Mouse (Mus musculus) liver, embryonic 15.5 days (tissue): ENCODE measurements around the gene Pgk1. TPM values are rescaled to one million over a fixed set of nuclear protein-coding genes. Genes with fewer than 3 reads are reported as not detected.

Experiments
- ATAC-seq: fragments of 200-750 bp; cut with Nextera tagmentation; 2 replicates; pipeline ENCODE4 v1.8.0; 2017; ENCODE audit warnings: moderate number of reproducible peaks, mild to moderate bottlenecking, moderate library complexity; ENCODE audit not compliant: insufficient read depth
- H3K27ac ChIP-seq: fragments of 300-500 bp; sonication (generic); replicated peaks from 2 replicates; pipeline ENCODE4 v1.5.1; 2015; ENCODE audit warnings: mild to moderate bottlenecking, inconsistent platforms
- H3K27me3 ChIP-seq: fragments of 300-500 bp; sonication (generic); 2 replicates; pipeline ENCODE4 v1.6.1; 2015; ENCODE audit warnings: mild to moderate bottlenecking, inconsistent platforms
- H3K36me3 ChIP-seq: fragments of 300-500 bp; sonication (generic); replicated peaks from 2 replicates; pipeline ENCODE4 v1.6.1; 2015; ENCODE audit warnings: moderate library complexity, mild to moderate bottlenecking, inconsistent platforms
- H3K4me1 ChIP-seq: fragments of 300-500 bp; sonication (generic); replicated peaks from 2 replicates; pipeline ENCODE4 v1.6.1; 2015; ENCODE audit warnings: inconsistent platforms
- H3K4me2 ChIP-seq: fragments of 300-500 bp; sonication (generic); 2 replicates; pipeline ENCODE4 v1.6.1; 2015; ENCODE audit warnings: moderate library complexity, mild to moderate bottlenecking, inconsistent platforms
- H3K4me3 ChIP-seq: fragments of 300-500 bp; sonication (generic); replicated peaks from 2 replicates; pipeline ENCODE4 v1.5.1; 2015; ENCODE audit warnings: mild to moderate bottlenecking, inconsistent platforms
- H3K9ac ChIP-seq: fragments of 300-500 bp; sonication (generic); 2 replicates; pipeline ENCODE4 v1.6.1; 2015; ENCODE audit warnings: moderate library complexity, mild to moderate bottlenecking, inconsistent platforms
- H3K9me3 ChIP-seq: fragments of 300-500 bp; sonication (generic); replicated peaks from 2 replicates; pipeline ENCODE4 v1.6.1; 2016; ENCODE audit warnings: inconsistent platforms
- WGBS: fragments of 180-500 bp; shearing (Covaris S2); methylation state at CpG from one replicate; pipeline ENCODE4 v1.1.7; 2015; ENCODE audit warnings: mixed read lengths; ENCODE audit not compliant: insufficient replicate concordance; 5-methylcytosine and 5-hydroxymethylcytosine counted together
- polyA plus RNA-seq: library from polyadenylated mRNA; unstranded; fragments of >200 nt; fragmentation: Nextera tagmentation; extraction: Ambion mirVana; gene quantifications from 2 replicates; pipeline ENCODE4 v1.2.1, GENCODE M21; 2015

Gene Pgk1
- polyA plus RNA-seq, result 163 and 170 TPM in 2 replicates

- Histone ChIP-seq H3K9ac (peak within 1 kb of the TSS; percentile 59), H3K27ac (peak within 1 kb of the TSS; percentile 84), H3K27me3 (0 out of 2 replicates have a peak, but pooled peaks cover 3% of the 10 kb centered on the region), H3K4me2 (peak within 1 kb of the TSS; percentile 73), H3K9me3 (no peaks in the 10 kb centered on the region), H3K4me1 (peaks cover 19% of the 10 kb centered on the region), H3K36me3 (no peaks in the 10 kb centered on the region), H3K4me3 (peak within 1 kb of the TSS; percentile 63)
- WGBS, result 11% methylated on average over 54 of the region's 55 CpGs
- ATAC-seq, result peak; percentile 97
Measured at GRCm38 (mm10) chrX:106186713-106187649, at the start of gene Pgk1. Gene Pgk1, plus strand, starts transcription at chrX:106187100.

DNA sequence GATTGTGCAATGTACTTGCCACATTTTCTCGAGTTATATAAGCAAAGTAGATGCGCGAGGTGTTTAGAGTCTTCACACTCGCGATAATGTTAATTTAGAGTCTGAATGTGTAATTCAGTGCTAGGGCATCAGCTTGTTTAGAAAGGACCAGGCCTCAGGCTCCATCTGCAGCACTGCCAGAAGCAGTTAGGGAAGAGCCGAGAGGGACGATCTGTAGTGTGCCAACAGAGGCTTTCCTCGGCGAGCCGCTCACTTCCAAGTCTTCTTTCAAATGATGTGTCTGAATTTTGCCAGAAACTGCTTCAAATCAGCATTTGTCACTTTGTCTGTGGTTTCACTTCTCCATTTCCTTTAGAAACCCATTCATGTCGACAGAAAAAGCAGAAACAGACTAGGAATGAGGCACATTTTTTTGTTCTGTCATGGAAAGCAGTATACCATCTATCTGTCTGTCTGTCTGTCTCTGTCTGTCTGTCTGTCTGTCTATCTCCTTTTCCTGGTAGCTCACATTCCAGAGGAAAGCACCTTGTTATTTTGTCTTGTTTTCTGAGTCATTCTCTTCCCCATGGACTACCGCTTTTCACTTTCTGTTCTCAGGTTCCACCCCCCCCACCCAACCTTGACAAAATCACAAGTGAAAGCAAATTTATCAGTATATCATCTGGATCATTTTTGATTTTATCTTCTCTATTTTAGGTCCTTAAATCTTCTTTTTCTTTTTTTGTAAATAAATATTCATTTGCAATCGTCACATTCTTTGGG is 47.4 kb upstream of the Pgk1 start:
- Histone ChIP-seq H3K9me3 (no peaks in the 10 kb centered on the region), H3K4me3 (no peak overlapping the region), H3K4me2 (no peak overlapping the region), H3K9ac (no peak overlapping the region), H3K27me3 (no peaks in the 10 kb centered on the region), H3K4me1 (peaks cover 11% of the 10 kb centered on the region), H3K36me3 (no peaks in the 10 kb centered on the region), H3K27ac (no peak overlapping the region)
- 49% methylated on average over 13 of the region's 13 CpGs for WGBS
- no peak for ATAC-seq

DNA sequence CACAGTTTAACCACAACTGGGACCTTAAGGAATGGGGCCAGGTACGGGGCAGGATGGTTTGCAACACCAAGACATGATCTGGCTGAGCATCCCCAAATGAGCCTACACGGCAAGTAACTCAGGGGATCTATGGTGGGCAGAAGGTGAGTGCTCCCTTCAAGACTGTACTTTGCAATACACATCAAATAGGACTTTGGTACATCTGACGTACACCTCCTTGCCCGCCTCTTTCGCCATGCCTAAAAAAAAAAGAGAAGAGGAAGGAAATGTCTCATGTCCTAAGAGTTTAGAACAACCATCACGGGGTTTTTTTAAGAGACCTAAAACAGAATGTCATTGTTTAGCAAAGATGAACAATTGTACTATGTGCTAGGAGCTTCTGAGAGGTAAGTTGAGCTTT is 44.0 kb upstream of the Pgk1 start, which contains the start of gene Tlr13:
TSS of gene Tlr13 (plus strand) at position 269 of the 400 bp plus-strand sequence.
- no peak for ATAC-seq
- Histone ChIP-seq H3K4me2 (no peak within 1 kb of the TSS), H3K9me3 (no peaks in the 10 kb centered on the region), H3K9ac (no peak within 1 kb of the TSS), H3K27ac (no peak within 1 kb of the TSS), H3K4me3 (no peak within 1 kb of the TSS), H3K27me3 (no peaks in the 10 kb centered on the region), H3K36me3 (no peaks in the 10 kb centered on the region), H3K4me1 (no peaks in the 10 kb centered on the region)
- WGBS, result 60% methylated on average over 6 of the region's 6 CpGs

GRCm38 (mm10) chrX:106148185-106148584 is 38.7 kb upstream of the Pgk1 start:
- 61% methylated on average over 1 of the region's 1 CpGs for WGBS
- H3K4me2 ChIP-seq, result no peak overlapping the region

GRCm38 (mm10) chrX:106149460-106149859 is 37.4 kb upstream of the Pgk1 start:
- H3K36me3 ChIP-seq, result no peaks in the 10 kb centered on the region
- H3K4me3 ChIP-seq, result no peak overlapping the region
- H3K4me1 ChIP-seq, result peaks cover 4% of the 10 kb centered on the region; the same call in 1 of the 2 replicates
- no peak for ATAC-seq
- no peak overlapping the region for H3K9ac ChIP-seq
- 45% methylated on average over 3 of the region's 3 CpGs for WGBS
- H3K4me2 ChIP-seq, result no peak overlapping the region
- no peak overlapping the region for H3K27ac ChIP-seq
- no peaks in the 10 kb centered on the region for H3K27me3 ChIP-seq
- H3K9me3 ChIP-seq, result no peaks in the 10 kb centered on the region

More at GRCm38 (mm10) chrX:106148185-106148584, 38.7 kb upstream of the Pgk1 start:
- no peak overlapping the region for H3K9ac ChIP-seq
- H3K4me1 ChIP-seq, result no peaks in the 10 kb centered on the region
- no peaks in the 10 kb centered on the region for H3K36me3 ChIP-seq
- no peak overlapping the region for H3K27ac ChIP-seq
- H3K27me3 ChIP-seq, result no peaks in the 10 kb centered on the region
- no peak overlapping the region for H3K4me3 ChIP-seq
- ATAC-seq, result no peak
- no peaks in the 10 kb centered on the region for H3K9me3 ChIP-seq

DNA sequence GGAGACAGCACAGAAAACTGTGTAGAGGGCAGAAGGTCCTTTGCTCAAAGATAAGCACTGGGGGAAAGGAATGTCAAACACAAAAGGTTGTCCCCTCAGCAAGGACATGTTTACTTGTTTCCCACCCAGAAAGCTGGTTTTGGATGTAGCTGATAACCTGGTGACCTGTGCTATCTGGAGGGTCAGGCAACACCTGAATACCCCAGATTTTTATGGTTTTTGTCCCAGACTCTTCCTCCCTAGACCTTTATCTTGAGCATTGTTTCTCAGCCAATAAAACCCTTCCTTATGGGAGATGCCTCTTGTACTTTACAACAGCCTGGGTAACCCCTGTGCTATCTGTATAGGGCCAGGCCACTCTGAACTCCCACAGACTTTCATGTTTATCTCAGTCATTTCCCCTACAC is 32.7 kb upstream of the Pgk1 start:
- no peak overlapping the region for H3K4me3 ChIP-seq
- no peak overlapping the region for H3K9ac ChIP-seq
- no peaks in the 10 kb centered on the region for H3K36me3 ChIP-seq
- peaks cover 8% of the 10 kb centered on the region; the same call in 1 of the 2 replicates for H3K4me1 ChIP-seq
- no peak overlapping the region for H3K4me2 ChIP-seq
- H3K9me3 ChIP-seq, result no peaks in the 10 kb centered on the region
- H3K27ac ChIP-seq, result 0 out of 2 replicates have a peak overlapping the region, but pooled peaks have one; percentile 19
- ATAC-seq, result peak; percentile 86
- no peaks in the 10 kb centered on the region for H3K27me3 ChIP-seq

- Histone ChIP-seq H3K36me3 (no peaks in the 10 kb centered on the region), H3K9me3 (no peaks in the 10 kb centered on the region), H3K4me3 (no peak overlapping the region), H3K4me2 (no peak overlapping the region), H3K27me3 (no peaks in the 10 kb centered on the region), H3K4me1 (peaks cover 8% of the 10 kb centered on the region; the same call in 1 of the 2 replicates), H3K27ac (no peak overlapping the region), H3K9ac (no peak overlapping the region)
- ATAC-seq, result no peak
- 39% methylated on average over 4 of the region's 4 CpGs for WGBS
Measured at GRCm38 (mm10) chrX:106155892-106156291, 31.0 kb upstream of the Pgk1 start.

GRCm38 (mm10) chrX:106163995-106164394 is 22.9 kb upstream of the Pgk1 start:
- H3K4me1 ChIP-seq, result no peaks in the 10 kb centered on the region
- no peak overlapping the region for H3K27ac ChIP-seq
- WGBS, result 24% methylated on average over 5 of the region's 5 CpGs
- H3K4me3 ChIP-seq, result no peak overlapping the region
- no peak overlapping the region for H3K9ac ChIP-seq
- H3K27me3 ChIP-seq, result no peaks in the 10 kb centered on the region
- H3K4me2 ChIP-seq, result no peak overlapping the region
- H3K36me3 ChIP-seq, result no peaks in the 10 kb centered on the region
- peak; percentile 89 for ATAC-seq
- H3K9me3 ChIP-seq, result no peaks in the 10 kb centered on the region

- H3K4me3 ChIP-seq, result no peak overlapping the region
- H3K4me1 ChIP-seq, result no peaks in the 10 kb centered on the region
- no peak overlapping the region for H3K4me2 ChIP-seq
- no peaks in the 10 kb centered on the region for H3K36me3 ChIP-seq
- ATAC-seq, result peak; percentile 59; the same call in 1 of the 2 replicates
- WGBS, result 51% methylated on average over 5 of the region's 5 CpGs
- H3K9me3 ChIP-seq, result no peaks in the 10 kb centered on the region
- no peaks in the 10 kb centered on the region for H3K27me3 ChIP-seq
- H3K9ac ChIP-seq, result no peak overlapping the region
- H3K27ac ChIP-seq, result 0 out of 2 replicates have a peak overlapping the region, but pooled peaks have one; percentile 29
Measured at GRCm38 (mm10) chrX:106164555-106164954, 22.3 kb upstream of the Pgk1 start.

GRCm38 (mm10) chrX:106165089-106165488 is 21.8 kb upstream of the Pgk1 start:
- H3K4me1 ChIP-seq, result no peaks in the 10 kb centered on the region
- H3K36me3 ChIP-seq, result no peaks in the 10 kb centered on the region
- ATAC-seq, result no peak
- no peaks in the 10 kb centered on the region for H3K9me3 ChIP-seq
- no peak overlapping the region for H3K9ac ChIP-seq
- 37% methylated on average over 1 of the region's 1 CpGs for WGBS
- H3K4me3 ChIP-seq, result no peak overlapping the region
- H3K27ac ChIP-seq, result 0 out of 2 replicates have a peak overlapping the region, but pooled peaks have one; percentile 29
- H3K4me2 ChIP-seq, result no peak overlapping the region
- no peaks in the 10 kb centered on the region for H3K27me3 ChIP-seq
